Mouse (Mus musculus) MEL (cell line): ENCODE results near the gene Adamts14. TPM values are rescaled to one million over a fixed set of nuclear protein-coding genes. Genes with fewer than 3 reads are reported as not detected.
A peak's percentile ranks its signal among the peaks of the same experiment; 100 is the strongest.

Experiments
- DNase-seq: peaks from one replicate; pipeline ENCODE4 v3.0.0; 2011; ENCODE audit warnings: low read depth, low spot score
- H3K27ac ChIP-seq: 2 replicates; pipeline ENCODE4 v1.5.1; 2012; ENCODE audit warnings: low read depth, mild to moderate bottlenecking, control low read depth, low read length, moderate library complexity; ENCODE audit not compliant: control insufficient read depth
- H3K27me3 ChIP-seq, 2 experiments: fragments of 150-350 bp in 1 of 2; sonication (generic) in 1 of 2; 2 replicates each; pipeline ENCODE4 v1.6.1; 2012; ENCODE audit warnings: low read length in 2 of 2, mild to moderate bottlenecking in 2 of 2, improper control_type of control experiment in 1 of 2, moderate library complexity in 1 of 2; ENCODE audit not compliant: insufficient read depth in 2 of 2, control insufficient read depth in 1 of 2
- H3K36me3 ChIP-seq, 2 experiments: 2 replicates each; pipeline ENCODE4 v1.6.1; 2012 to 2014; ENCODE audit warnings: low read length in 2 of 2, improper control_type of control experiment in 1 of 2, inconsistent platforms in 1 of 2, mild to moderate bottlenecking in 1 of 2; ENCODE audit not compliant: insufficient read depth in 2 of 2, control insufficient read depth in 1 of 2
- H3K4me1 ChIP-seq, 2 experiments: fragments of 150-350 bp in 1 of 2; sonication (generic) in 1 of 2; 2 replicates each; pipeline ENCODE4 v1.6.1; 2012; ENCODE audit warnings: low read length in 2 of 2, improper control_type of control experiment in 1 of 2, mild to moderate bottlenecking in 1 of 2; ENCODE audit not compliant: insufficient read depth in 2 of 2, control insufficient read depth in 1 of 2
- H3K4me3 ChIP-seq, 2 experiments: fragments of 150-350 bp in 1 of 2; sonication (generic) in 1 of 2; 2 replicates each; pipeline ENCODE4 v1.5.1; 2012; ENCODE audit warnings: low read depth in 2 of 2, low read length in 2 of 2, mild to moderate bottlenecking in 2 of 2, moderate library complexity in 2 of 2, control low read depth in 1 of 2, improper control_type of control experiment in 1 of 2; ENCODE audit not compliant: control insufficient read depth in 1 of 2, insufficient read depth in 1 of 2
- H3K79me2 ChIP-seq: 2 replicates; pipeline ENCODE4 v1.6.1; 2012; ENCODE audit warnings: mild to moderate bottlenecking, low read length, moderate library complexity; ENCODE audit not compliant: control insufficient read depth, poor library complexity, insufficient read depth
- H3K9ac ChIP-seq: 2 replicates; pipeline ENCODE4 v1.6.1; 2012; ENCODE audit warnings: low read depth, mild to moderate bottlenecking, control low read depth, low read length, moderate library complexity; ENCODE audit not compliant: control insufficient read depth, poor library complexity, severe bottlenecking
- H3K9me3 ChIP-seq: fragments of 150-350 bp; sonication (generic); replicated peaks from 2 replicates; pipeline ENCODE4 v1.6.1; 2012; ENCODE audit warnings: mild to moderate bottlenecking, low read length, improper control_type of control experiment, moderate library complexity; ENCODE audit not compliant: insufficient read depth
- BHLHE40 ChIP-seq: IDR thresholded peaks from 2 replicates; pipeline ENCODE4 v1.6.1; 2012; ENCODE audit warnings: low read depth, mild to moderate bottlenecking, inconsistent platforms, low read length, improper control_type of control experiment, borderline replicate concordance
- CHD1 ChIP-seq: IDR thresholded peaks from 2 replicates; pipeline ENCODE4 v1.6.1; 2012; ENCODE audit warnings: low read depth, mild to moderate bottlenecking, inconsistent platforms, low read length, improper control_type of control experiment
- CHD2 ChIP-seq: IDR thresholded peaks from 2 replicates; pipeline ENCODE4 v1.6.1; 2011; ENCODE audit warnings: low read length, improper control_type of control experiment
- CTCF ChIP-seq, 3 experiments: IDR thresholded peaks in 2 of 3; conservative IDR thresholded peaks in 1 of 3; 2 replicates each; pipeline ENCODE4 v1.5.1; 2011 to 2012; ENCODE audit warnings: low read length in 3 of 3, low read depth in 2 of 3, mild to moderate bottlenecking in 2 of 3, improper control_type of control experiment in 1 of 3, inconsistent platforms in 1 of 3, mixed read lengths in 1 of 3, moderate library complexity in 1 of 3; ENCODE audit not compliant: control insufficient read depth in 1 of 3, insufficient read depth in 1 of 3, poor library complexity in 1 of 3, severe bottlenecking in 1 of 3
- E2F4 ChIP-seq: IDR thresholded peaks from 2 replicates; pipeline ENCODE4 v1.6.1; 2011; ENCODE audit warnings: low read depth, low read length, improper control_type of control experiment, borderline replicate concordance
- ELF1 ChIP-seq: IDR thresholded peaks from 2 replicates; pipeline ENCODE4 v1.6.1; 2014; ENCODE audit warnings: low read depth, mild to moderate bottlenecking, inconsistent platforms, low read length, improper control_type of control experiment, moderate library complexity
- EP300 ChIP-seq, 2 experiments: IDR thresholded peaks; 2 replicates each; pipeline ENCODE4 v1.6.1; 2011; ENCODE audit warnings: improper control_type of control experiment in 2 of 2, low read length in 2 of 2, low read depth in 1 of 2, mild to moderate bottlenecking in 1 of 2
- ETS1 ChIP-seq: IDR thresholded peaks from 2 replicates; pipeline ENCODE4 v1.6.1; 2012; ENCODE audit warnings: low read depth, mild to moderate bottlenecking, inconsistent platforms, low read length, improper control_type of control experiment, moderate library complexity
- GABPA ChIP-seq: IDR thresholded peaks from 2 replicates; pipeline ENCODE4 v1.6.1; 2012; ENCODE audit warnings: low read depth, mild to moderate bottlenecking, inconsistent platforms, low read length, improper control_type of control experiment, moderate library complexity
- GATA1 ChIP-seq: IDR thresholded peaks from 2 replicates; pipeline ENCODE4 v1.6.1; 2011; ENCODE audit warnings: low read depth, low read length, improper control_type of control experiment
- JUND ChIP-seq: IDR thresholded peaks from 2 replicates; pipeline ENCODE4 v1.6.1; 2011; ENCODE audit warnings: low read depth, mild to moderate bottlenecking, improper control_type of control experiment, low read length
- KAT2A ChIP-seq: conservative IDR thresholded peaks from 2 replicates; pipeline ENCODE4 v1.6.1; 2012; ENCODE audit warnings: low read depth, low read length, improper control_type of control experiment, inconsistent platforms
- MAZ ChIP-seq: IDR thresholded peaks from 2 replicates; pipeline ENCODE4 v1.6.1; 2012; ENCODE audit warnings: low read depth, mild to moderate bottlenecking, inconsistent platforms, low read length, improper control_type of control experiment
- MEF2A ChIP-seq: IDR thresholded peaks from 2 replicates; pipeline ENCODE4 v1.6.1; 2014; ENCODE audit warnings: low read depth, mild to moderate bottlenecking, inconsistent platforms, low read length, improper control_type of control experiment; ENCODE audit not compliant: poor library complexity, insufficient replicate concordance, severe bottlenecking; ENCODE audit errors: extremely low read depth
- MXI1 ChIP-seq: IDR thresholded peaks from 2 replicates; pipeline ENCODE4 v1.6.1; 2011; ENCODE audit warnings: mild to moderate bottlenecking, low read depth, low read length, improper control_type of control experiment
- MYB ChIP-seq: IDR thresholded peaks from 2 replicates; pipeline ENCODE4 v1.6.1; 2011; ENCODE audit warnings: mild to moderate bottlenecking, low read depth, low read length, improper control_type of control experiment
- MYC ChIP-seq: IDR thresholded peaks from 2 replicates; pipeline ENCODE4 v1.6.1; 2011; ENCODE audit warnings: low read depth, mild to moderate bottlenecking, low read length, improper control_type of control experiment, moderate library complexity
- NELFE ChIP-seq: IDR thresholded peaks from 2 replicates; pipeline ENCODE4 v1.6.1; 2011; ENCODE audit warnings: low read depth, low read length, improper control_type of control experiment
- NRF1 ChIP-seq: IDR thresholded peaks from 2 replicates; pipeline ENCODE4 v1.6.1; 2014; ENCODE audit warnings: low read depth, mild to moderate bottlenecking, inconsistent platforms, low read length, improper control_type of control experiment, moderate library complexity; ENCODE audit not compliant: poor library complexity, insufficient read depth, severe bottlenecking
- POLR2A ChIP-seq, 2 experiments: IDR thresholded peaks; 2 replicates each; pipeline ENCODE4 v1.6.1; 2011 to 2012; ENCODE audit warnings: low read length in 2 of 2, mild to moderate bottlenecking in 2 of 2, control low read depth in 1 of 2, improper control_type of control experiment in 1 of 2, low read depth in 1 of 2, moderate library complexity in 1 of 2; ENCODE audit not compliant: control insufficient read depth in 1 of 2, insufficient read depth in 1 of 2, poor library complexity in 1 of 2
- POLR2AphosphoS5 ChIP-seq: IDR thresholded peaks from 2 replicates; pipeline ENCODE4 v1.6.1; 2012; ENCODE audit warnings: low read depth, borderline replicate concordance, mild to moderate bottlenecking, inconsistent platforms, low read length, moderate library complexity, mixed read lengths
- RAD21 ChIP-seq: IDR thresholded peaks from 2 replicates; pipeline ENCODE4 v1.6.1; 2011; ENCODE audit warnings: mild to moderate bottlenecking, low read depth, low read length, improper control_type of control experiment
- RCOR1 ChIP-seq: IDR thresholded peaks from 2 replicates; pipeline ENCODE4 v1.6.1; 2012; ENCODE audit warnings: low read depth, mild to moderate bottlenecking, inconsistent platforms, low read length, improper control_type of control experiment
- SMC3 ChIP-seq: IDR thresholded peaks from 2 replicates; pipeline ENCODE4 v1.6.1; 2011; ENCODE audit warnings: low read depth, low read length, improper control_type of control experiment
- TAL1 ChIP-seq: IDR thresholded peaks from 2 replicates; pipeline ENCODE4 v1.6.1; 2012; ENCODE audit warnings: mild to moderate bottlenecking, inconsistent platforms, low read length, moderate library complexity, mixed read lengths
- TBP ChIP-seq: IDR thresholded peaks from 2 replicates; pipeline ENCODE4 v1.8.0; 2011; ENCODE audit warnings: low read depth, low read length, improper control_type of control experiment
- TCF12 ChIP-seq: IDR thresholded peaks from 2 replicates; pipeline ENCODE4 v1.6.1; 2014; ENCODE audit warnings: low read depth, mild to moderate bottlenecking, inconsistent platforms, low read length, improper control_type of control experiment, moderate library complexity
- UBTF ChIP-seq: IDR thresholded peaks from 2 replicates; pipeline ENCODE4 v1.6.1; 2012; ENCODE audit warnings: low read depth, mild to moderate bottlenecking, inconsistent platforms, low read length, improper control_type of control experiment, moderate library complexity, borderline replicate concordance; ENCODE audit not compliant: insufficient read depth
- USF1 ChIP-seq: IDR thresholded peaks from 2 replicates; pipeline ENCODE4 v1.6.1; 2014; ENCODE audit warnings: low read depth, mild to moderate bottlenecking, inconsistent platforms, low read length, improper control_type of control experiment, moderate library complexity
- USF2 ChIP-seq, 2 experiments: IDR thresholded peaks; 2 replicates each; pipeline ENCODE4 v1.6.1; 2011 to 2012; ENCODE audit warnings: improper control_type of control experiment in 2 of 2, low read length in 2 of 2, borderline replicate concordance in 1 of 2, inconsistent platforms in 1 of 2, low read depth in 1 of 2, mild to moderate bottlenecking in 1 of 2; ENCODE audit not compliant: insufficient read depth in 1 of 2
- ZC3H11A ChIP-seq: IDR thresholded peaks from 2 replicates; pipeline ENCODE4 v1.6.1; 2012; ENCODE audit warnings: low read depth, mild to moderate bottlenecking, inconsistent platforms, low read length, improper control_type of control experiment
- ZKSCAN1 ChIP-seq: IDR thresholded peaks from 2 replicates; pipeline ENCODE4 v1.6.1; 2012; ENCODE audit warnings: low read depth, mild to moderate bottlenecking, inconsistent platforms, low read length, improper control_type of control experiment, moderate library complexity
- ZMIZ1 ChIP-seq: IDR thresholded peaks from 2 replicates; pipeline ENCODE4 v1.6.1; 2012; ENCODE audit warnings: low read depth, mild to moderate bottlenecking, inconsistent platforms, low read length, improper control_type of control experiment, moderate library complexity
- ZNF384 ChIP-seq: IDR thresholded peaks from 2 replicates; pipeline ENCODE4 v1.6.1; 2012; ENCODE audit warnings: low read depth, mild to moderate bottlenecking, inconsistent platforms, low read length, improper control_type of control experiment
- polyA plus RNA-seq, 2 experiments: library from polyadenylated mRNA; stranded (reverse) in 1 of 2; unstranded in 1 of 2; fragments of >175 nt in 1 of 2; fragments of >200 nt in 1 of 2; gene quantifications; 2 replicates each; pipeline versions ENCODE4 v1.2.1 to v1.2.4; 2012; ENCODE audit warnings: low replicate concordance in 2 of 2, low read depth in 1 of 2; ENCODE audit not compliant: insufficient read length in 2 of 2, insufficient read depth in 1 of 2, missing spikeins in 1 of 2
- total RNA-seq: library from RNA; depleted of rRNA; stranded (reverse); fragments of 300-350 nt; gene quantifications from 2 replicates; pipeline ENCODE4 v1.2.3, GENCODE M21; 2012

Gene Adamts14
- total and polyA plus RNA-seq, 3 experiments: not detected

DNA sequence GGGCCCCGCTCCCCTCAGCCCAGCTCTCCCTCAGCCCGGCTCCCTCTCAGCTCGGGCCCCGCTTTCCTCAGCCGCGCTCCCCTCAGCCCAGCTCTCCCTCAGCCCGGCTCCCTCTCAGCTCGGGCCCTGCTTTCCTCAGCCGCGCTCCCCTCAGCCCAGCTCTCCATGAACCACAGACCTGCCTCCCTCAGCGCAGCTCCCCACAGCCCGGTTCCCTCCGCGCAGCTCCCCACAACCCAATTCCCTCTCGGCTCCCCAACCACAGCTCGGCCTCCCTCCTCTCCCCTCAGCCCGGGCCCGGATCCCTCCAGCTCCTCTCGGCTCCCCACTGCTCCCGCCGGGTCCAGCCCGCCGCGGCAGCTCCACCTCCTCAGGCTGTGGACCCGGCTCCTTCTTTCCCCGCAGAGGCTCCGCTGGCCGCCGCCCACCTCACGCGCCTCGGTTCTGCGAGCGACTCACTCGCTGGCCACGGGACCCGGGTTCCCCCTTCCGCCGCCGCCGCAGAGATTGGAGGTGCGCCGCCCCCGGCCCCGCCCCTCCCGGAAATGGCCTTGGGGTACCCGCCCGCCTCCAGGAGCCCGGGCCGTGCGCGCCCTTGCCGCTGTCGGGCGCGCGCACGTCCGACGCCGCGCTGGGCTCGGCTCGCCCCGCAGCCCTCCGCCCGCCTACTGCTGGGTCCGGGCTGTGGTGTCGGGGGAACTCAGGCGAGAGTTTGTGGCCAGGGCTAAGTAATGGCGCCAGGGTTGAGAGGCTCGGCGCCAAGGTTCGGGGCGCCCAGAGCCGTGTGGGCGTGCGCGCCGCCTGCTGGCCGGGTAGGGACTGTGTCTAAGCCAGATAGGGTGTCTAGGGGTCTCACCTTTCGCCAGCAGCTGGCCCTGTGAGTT lies 125.8 kb downstream of the Adamts14 start, which contains the start of gene Sgpl1:
Gene Sgpl1, minus strand, starts transcription at position 547 of the 884 bp plus-strand sequence.
- Histone ChIP-seq H3K4me3 (peak within 1 kb of the TSS; percentile 75 to 81), H3K27ac (peak within 1 kb of the TSS; percentile 71), H3K4me1 (peaks cover 2 to 21% of the 10 kb centered on the region in 2 experiments), H3K27me3 (no peaks in the 10 kb centered on the region), H3K9me3 (no peaks in the 10 kb centered on the region), H3K79me2 (peaks cover 4% of the 10 kb centered on the region), H3K36me3 (peaks cover 0 to 17% of the 10 kb centered on the region in 2 experiments; a peak in 2 of 4 replicates), H3K9ac (peak within 1 kb of the TSS; percentile 87)
- peak; percentile 91 for DNase-seq
- TF ChIP-seq RAD21 (no peak), EP300 (IDR thresholded peaks at IDR 0.05; ENCODE audit: low read depth in 1 of 2, low read length in 2 of 2) (no peak), ELF1 (peak; percentile 85), MAZ (no peak; the same call in 1 of the 2 replicates), ETS1 (0 out of 2 replicates have a peak, but pooled peaks have one; percentile 37), SMC3 (no peak), RCOR1 (peak; percentile 63; the same call in 1 of the 2 replicates), MXI1 (peak; percentile 60; the same call in 1 of the 2 replicates), BHLHE40 (peak; percentile 64; the same call in 1 of the 2 replicates), CHD1 (no peak), ZNF384 (no peak), POLR2AphosphoS5 (no peak), ZC3H11A (no peak), ZMIZ1 (peak; percentile 64; the same call in 1 of the 2 replicates), CTCF (IDR thresholded peaks at IDR 0.05 in 2 of 3, conservative IDR thresholded peaks at IDR 0.05 in 1 of 3; ENCODE audit: control insufficient read depth in 1 of 3, insufficient read depth in 1 of 3, low read depth in 2 of 3, low read length in 3 of 3, poor library complexity in 1 of 3, severe bottlenecking in 1 of 3) (peak; percentile 62 to 81 (median 66)), NRF1 (no peak; the same call in 1 of the 2 replicates), KAT2A (no peak), MEF2A (no peak), MYC (no peak), POLR2A (IDR thresholded peaks at IDR 0.05; ENCODE audit: control insufficient read depth in 1 of 2, insufficient read depth in 1 of 2, low read depth in 1 of 2, low read length in 2 of 2, poor library complexity in 1 of 2) (peak; percentile 79 to 93), NELFE (peak; percentile 54), USF2 (IDR thresholded peaks at IDR 0.05; ENCODE audit: borderline replicate concordance in 1 of 2, insufficient read depth in 1 of 2, low read depth in 1 of 2, low read length in 2 of 2) (no peak), GABPA (no peak), TAL1 (no peak), CHD2 (no peak), TCF12 (peak; percentile 55; the same call in 1 of the 2 replicates), E2F4 (no peak), TBP (no peak), USF1 (peak; percentile 70), UBTF (peak; percentile 69; the same call in 1 of the 2 replicates), JUND (no peak), ZKSCAN1 (no peak), GATA1 (no peak), MYB (no peak)
